Mouse (Mus musculus) liver, embryonic 18 days (tissue): ENCODE measurements around the gene Gm21961. TPM values are rescaled to one million over a fixed set of nuclear protein-coding genes. Genes with fewer than 3 reads are reported as not detected.

Source experiments
- polyA plus RNA-seq: library from polyadenylated mRNA; depleted of rRNA; stranded (reverse); fragments of >200 nt; gene quantifications from 2 replicates; pipeline ENCODE4 v1.2.3, GENCODE M21; 2012; rRNA removed

Gene Gm21961
- not detected in 2 replicates for polyA plus RNA-seq

GRCm38 (mm10) chr15:65014804-65015203 lies at the start of gene Gm21961:
TSS of gene Gm21961 (minus strand) at chr15:65014904.

Other genes starting within 250 kb of the Gm21961 start
- not detected in 2 replicates for gene Gm21798, start 197.2 kb downstream of the Gm21961 start, polyA plus RNA-seq